Mouse (Mus musculus) embryonic facial prominence, embryonic 15.5 days (tissue): ENCODE results near the gene Foxo6. TPM values are rescaled to one million over a fixed set of nuclear protein-coding genes. Genes with fewer than 3 reads are reported as not detected.

Source experiments
- ATAC-seq: fragments of 200-750 bp; cut with Nextera tagmentation; 2 replicates; pipeline ENCODE4 v1.8.0; 2017; ENCODE audit warnings: low read depth, moderate TSS enrichment; ENCODE audit not compliant: insufficient number of reproducible peaks, low FRiP score, low TSS enrichment
- H3K27ac ChIP-seq: fragments of 300-500 bp; sonication (generic); replicated peaks from 2 replicates; pipeline ENCODE4 v1.5.1; 2015; ENCODE audit warnings: mild to moderate bottlenecking, inconsistent platforms
- H3K27me3 ChIP-seq: fragments of 300-500 bp; sonication (generic); 2 replicates; pipeline ENCODE4 v1.6.1; 2015; ENCODE audit warnings: inconsistent platforms
- H3K36me3 ChIP-seq: fragments of 300-500 bp; sonication (generic); 2 replicates; pipeline ENCODE4 v1.6.1; 2015; ENCODE audit warnings: mild to moderate bottlenecking, inconsistent platforms
- H3K4me1 ChIP-seq: fragments of 300-500 bp; sonication (generic); 2 replicates; pipeline ENCODE4 v1.6.1; 2015; ENCODE audit warnings: inconsistent platforms
- H3K4me2 ChIP-seq: fragments of 300-500 bp; sonication (generic); replicated peaks from 2 replicates; pipeline ENCODE4 v1.6.1; 2015; ENCODE audit warnings: mild to moderate bottlenecking, inconsistent platforms
- H3K4me3 ChIP-seq: fragments of 300-500 bp; sonication (generic); replicated peaks from 2 replicates; pipeline ENCODE4 v1.5.1; 2015; ENCODE audit warnings: mild to moderate bottlenecking, inconsistent platforms
- H3K9ac ChIP-seq: fragments of 300-500 bp; sonication (generic); 2 replicates; pipeline ENCODE4 v1.6.1; 2015; ENCODE audit warnings: inconsistent platforms
- H3K9me3 ChIP-seq: fragments of 300-500 bp; sonication (generic); replicated peaks from 2 replicates; pipeline ENCODE4 v1.6.1; 2016; ENCODE audit warnings: inconsistent platforms
- WGBS: fragments of 180-500 bp; shearing (Covaris S2); methylation state at CpG from one replicate; pipeline ENCODE4 v1.1.7; 2015; 5-methylcytosine and 5-hydroxymethylcytosine counted together
- polyA plus RNA-seq: library from polyadenylated mRNA; unstranded; fragments of >200 nt; fragmentation: Nextera tagmentation; extraction: Ambion mirVana; gene quantifications from 2 replicates; pipeline ENCODE4 v1.2.1, GENCODE M21; 2015

The Foxo6 gene
- polyA plus RNA-seq, 1 experiment from 2014 or later = 1.0 TPM

DNA sequence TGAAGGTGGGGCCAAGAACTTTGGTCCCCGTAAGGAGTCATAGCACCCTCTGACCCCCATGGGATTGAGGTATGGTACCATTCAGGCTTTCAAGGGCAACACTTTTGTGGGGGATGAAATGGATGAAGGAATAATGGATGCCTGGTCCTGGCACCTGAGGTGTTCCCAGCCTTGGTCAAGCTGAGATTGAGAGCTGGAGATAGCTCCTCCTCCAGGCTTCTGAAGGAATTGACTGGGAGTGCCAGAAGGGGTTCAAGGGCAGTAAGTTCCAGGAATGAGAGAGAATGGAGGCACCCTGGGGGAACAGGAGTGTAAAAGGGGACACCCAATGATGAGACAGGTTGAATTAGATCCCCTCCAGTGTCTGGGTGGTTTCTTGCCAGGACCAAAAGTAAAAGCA lies 3.0 kb downstream of the Foxo6 start:
- H3K36me3 ChIP-seq = no peaks in the 10 kb centered on the region
- no peak overlapping the region for H3K27ac ChIP-seq
- H3K9ac ChIP-seq = no peak overlapping the region
- no peaks in the 10 kb centered on the region for H3K9me3 ChIP-seq
- H3K4me2 ChIP-seq = no peak overlapping the region
- peaks cover 60% of the 10 kb centered on the region for H3K4me1 ChIP-seq
- 0 out of 2 replicates have a peak overlapping the region, but pooled peaks have one; percentile 69 for H3K4me3 ChIP-seq
- no peak for ATAC-seq
- 59% methylated on average over 1 of the region's 1 CpGs for WGBS
- peaks cover 40% of the 10 kb centered on the region for H3K27me3 ChIP-seq

DNA sequence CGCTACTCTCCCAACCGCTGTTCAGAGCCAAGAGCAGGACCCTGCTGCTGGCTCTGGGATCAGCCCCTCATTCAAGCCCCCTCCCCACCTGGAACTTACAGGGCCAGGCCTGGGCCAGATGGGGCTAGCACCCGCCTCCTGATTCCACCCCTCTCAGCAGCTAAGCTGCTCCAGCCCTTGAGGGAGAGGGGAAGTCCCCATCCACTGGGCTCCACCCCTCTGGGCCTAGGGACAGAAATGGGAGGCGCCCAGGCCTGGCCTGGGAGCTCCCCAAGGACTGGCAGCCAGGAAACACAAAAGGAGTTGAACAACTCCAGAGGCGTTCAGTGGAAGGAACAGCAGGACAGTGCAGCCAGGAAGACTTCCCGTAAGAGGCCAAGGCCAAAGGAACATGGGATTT lies 4.0 kb downstream of the Foxo6 start:
- H3K36me3 ChIP-seq = no peaks in the 10 kb centered on the region
- peaks cover 60% of the 10 kb centered on the region for H3K4me1 ChIP-seq
- peak overlapping the region; percentile 18; the same call in 1 of the 2 replicates for H3K9ac ChIP-seq
- H3K9me3 ChIP-seq = no peaks in the 10 kb centered on the region
- H3K27me3 ChIP-seq = peaks cover 45% of the 10 kb centered on the region
- peak; percentile 67 for ATAC-seq
- peak overlapping the region; percentile 94 for H3K4me2 ChIP-seq
- peak overlapping the region; percentile 55; the same call in 1 of the 2 replicates for H3K27ac ChIP-seq
- 9% methylated on average over 5 of the region's 6 CpGs for WGBS
- H3K4me3 ChIP-seq = peak overlapping the region; percentile 51

DNA sequence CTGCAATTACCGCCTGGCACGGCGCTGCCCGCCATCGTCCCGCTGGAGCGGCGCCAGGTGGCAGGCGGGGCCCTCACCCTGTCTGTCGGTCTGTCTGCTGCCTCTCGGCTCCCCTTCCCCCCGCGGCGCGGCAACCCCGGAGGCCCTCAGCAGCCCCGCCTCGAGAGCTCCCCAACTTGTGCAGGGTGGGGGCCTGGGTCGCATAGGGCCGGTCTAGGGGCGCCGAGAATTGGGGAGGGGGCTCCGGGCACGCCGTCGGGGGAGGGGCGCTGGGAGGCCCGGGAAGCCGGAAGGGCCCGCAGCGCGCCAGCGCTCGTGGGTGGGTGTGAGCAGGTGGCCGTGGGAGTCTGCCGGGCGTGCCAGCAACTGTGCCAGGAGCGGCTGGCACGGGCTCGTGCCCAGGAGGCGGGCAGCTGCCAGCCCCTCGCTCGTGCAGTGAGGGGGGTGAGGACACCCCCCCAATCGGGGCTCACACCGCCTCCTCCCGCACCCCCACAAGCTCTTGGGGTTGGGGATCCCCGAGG lies 4.5 kb downstream of the Foxo6 start:
- H3K36me3 ChIP-seq = no peaks in the 10 kb centered on the region
- H3K4me3 ChIP-seq = peak overlapping the region; percentile 51
- H3K27me3 ChIP-seq = peaks cover 45% of the 10 kb centered on the region
- peak; percentile 55 for ATAC-seq
- WGBS = under 1% methylated on average over 45 of the region's 47 CpGs
- peak overlapping the region; percentile 55 for H3K27ac ChIP-seq
- no peaks in the 10 kb centered on the region for H3K9me3 ChIP-seq
- H3K4me1 ChIP-seq = peaks cover 56% of the 10 kb centered on the region
- peak overlapping the region; percentile 94 for H3K4me2 ChIP-seq
- H3K9ac ChIP-seq = peak overlapping the region; percentile 18

- Histone ChIP-seq H3K4me3 (no peak overlapping the region), H3K36me3 (no peaks in the 10 kb centered on the region), H3K4me2 (no peak overlapping the region), H3K9ac (no peak overlapping the region), H3K27me3 (peaks cover 35% of the 10 kb centered on the region), H3K4me1 (peaks cover 50% of the 10 kb centered on the region), H3K27ac (no peak overlapping the region), H3K9me3 (no peaks in the 10 kb centered on the region)
- ATAC-seq = no peak
- 75% methylated on average over 3 of the region's 3 CpGs for WGBS
These were observed 6.1 kb downstream of the Foxo6 start for GRCm38 (mm10) chr4:120281011-120281410.

DNA sequence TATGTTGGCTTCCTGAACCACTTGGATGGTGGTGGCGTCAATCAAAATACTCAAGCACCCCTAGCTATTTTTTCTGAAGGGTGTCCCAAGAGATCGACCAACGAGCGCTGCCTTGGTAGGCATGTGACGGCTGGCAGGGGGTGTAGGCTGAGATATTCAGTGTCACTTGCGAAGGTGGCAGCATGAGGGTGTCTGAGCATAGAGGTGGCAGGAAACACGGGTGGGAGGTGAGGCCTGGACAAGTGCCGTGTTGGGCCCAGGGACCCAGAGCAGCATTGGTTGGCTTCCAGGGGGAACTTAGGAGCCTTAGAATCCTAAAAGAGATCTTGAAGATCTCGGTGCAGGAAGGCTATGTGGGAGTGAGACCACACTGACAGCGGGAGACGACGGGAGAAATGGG lies 6.7 kb downstream of the Foxo6 start:
- Histone ChIP-seq H3K4me1 (peaks cover 50% of the 10 kb centered on the region), H3K4me3 (no peak overlapping the region), H3K9ac (no peak overlapping the region), H3K27ac (no peak overlapping the region), H3K36me3 (no peaks in the 10 kb centered on the region), H3K4me2 (no peak overlapping the region), H3K9me3 (no peaks in the 10 kb centered on the region), H3K27me3 (peaks cover 30% of the 10 kb centered on the region)
- ATAC-seq = no peak
- 81% methylated on average over 12 of the region's 12 CpGs for whole genome bisulfite sequencing

DNA sequence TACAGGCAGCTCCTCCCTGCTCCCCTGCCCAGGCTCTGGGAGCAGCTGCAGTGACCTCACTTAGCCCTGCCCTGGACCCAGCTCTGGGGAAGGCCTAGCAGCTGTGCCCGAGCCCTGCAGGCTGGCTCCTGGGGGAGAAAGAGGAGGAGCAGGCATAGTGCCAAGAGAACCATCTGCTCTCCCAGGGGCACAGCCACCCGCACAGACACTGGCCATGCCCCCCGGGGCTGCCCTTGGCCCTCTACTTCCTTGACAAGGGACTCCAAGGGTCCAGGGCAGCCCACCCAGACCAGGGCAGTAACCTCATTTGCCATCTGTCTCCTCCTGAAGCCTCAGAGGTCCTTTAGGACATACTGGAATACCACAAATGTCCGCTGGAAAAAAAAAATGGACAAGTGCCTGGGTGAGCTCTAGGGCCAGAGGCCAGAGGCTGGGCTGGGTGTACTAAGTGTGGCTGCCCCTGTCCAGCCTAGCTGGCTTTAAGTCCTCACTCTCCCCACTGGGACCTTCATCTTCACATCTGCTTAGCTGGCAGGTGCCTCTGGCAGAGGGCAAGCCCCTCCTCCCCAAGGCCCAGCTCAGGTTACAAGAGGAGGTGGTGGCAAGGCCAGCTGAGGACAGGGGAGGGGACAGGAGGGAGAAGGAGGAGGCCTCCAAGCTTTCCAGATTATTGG lies 9.8 kb downstream of the Foxo6 start:
- no peak overlapping the region for H3K27ac ChIP-seq
- H3K9me3 ChIP-seq = no peaks in the 10 kb centered on the region
- peaks cover 25% of the 10 kb centered on the region for H3K4me1 ChIP-seq
- peak; percentile 51 for ATAC-seq
- no peak overlapping the region for H3K4me3 ChIP-seq
- 34% methylated on average over 4 of the region's 4 CpGs for WGBS
- no peak overlapping the region for H3K4me2 ChIP-seq
- H3K9ac ChIP-seq = no peak overlapping the region
- H3K27me3 ChIP-seq = peaks cover 33% of the 10 kb centered on the region
- H3K36me3 ChIP-seq = no peaks in the 10 kb centered on the region

- Histone ChIP-seq H3K4me1 (peaks cover 29% of the 10 kb centered on the region), H3K4me3 (no peak overlapping the region), H3K36me3 (no peaks in the 10 kb centered on the region), H3K27ac (no peak overlapping the region), H3K9me3 (no peaks in the 10 kb centered on the region), H3K9ac (no peak overlapping the region), H3K4me2 (no peak overlapping the region), H3K27me3 (peaks cover 36% of the 10 kb centered on the region)
- 72% methylated on average over 9 of the region's 9 CpGs for WGBS
- ATAC-seq = no peak
These were observed 11.7 kb downstream of the Foxo6 start for GRCm38 (mm10) chr4:120275487-120275886.

DNA sequence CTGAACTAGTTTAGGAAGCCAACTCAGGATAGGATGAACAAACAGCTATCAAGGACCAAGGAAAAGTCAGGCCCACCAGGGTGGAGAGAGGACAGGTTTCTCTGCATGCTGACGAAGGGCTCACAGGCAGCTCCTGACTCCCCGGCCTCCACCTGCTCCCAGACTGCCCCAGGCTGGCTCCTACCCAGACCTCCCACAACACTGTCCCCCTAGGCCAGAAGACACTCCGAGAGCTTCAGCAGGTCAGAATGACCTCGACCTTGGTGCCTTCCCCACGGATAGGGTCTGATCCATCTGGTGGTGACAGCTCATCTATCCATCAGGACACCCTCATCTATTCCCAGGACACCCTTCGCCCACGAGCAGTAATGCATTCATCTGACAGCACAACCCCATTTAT lies 13.6 kb downstream of the Foxo6 start:
- no peak for ATAC-seq
- H3K9me3 ChIP-seq = no peaks in the 10 kb centered on the region
- H3K27me3 ChIP-seq = peaks cover 49% of the 10 kb centered on the region
- H3K4me3 ChIP-seq = no peak overlapping the region
- 52% methylated on average over 7 of the region's 7 CpGs for WGBS
- peaks cover 48% of the 10 kb centered on the region for H3K4me1 ChIP-seq
- H3K27ac ChIP-seq = no peak overlapping the region
- no peaks in the 10 kb centered on the region for H3K36me3 ChIP-seq
- no peak overlapping the region for H3K4me2 ChIP-seq
- H3K9ac ChIP-seq = no peak overlapping the region

DNA sequence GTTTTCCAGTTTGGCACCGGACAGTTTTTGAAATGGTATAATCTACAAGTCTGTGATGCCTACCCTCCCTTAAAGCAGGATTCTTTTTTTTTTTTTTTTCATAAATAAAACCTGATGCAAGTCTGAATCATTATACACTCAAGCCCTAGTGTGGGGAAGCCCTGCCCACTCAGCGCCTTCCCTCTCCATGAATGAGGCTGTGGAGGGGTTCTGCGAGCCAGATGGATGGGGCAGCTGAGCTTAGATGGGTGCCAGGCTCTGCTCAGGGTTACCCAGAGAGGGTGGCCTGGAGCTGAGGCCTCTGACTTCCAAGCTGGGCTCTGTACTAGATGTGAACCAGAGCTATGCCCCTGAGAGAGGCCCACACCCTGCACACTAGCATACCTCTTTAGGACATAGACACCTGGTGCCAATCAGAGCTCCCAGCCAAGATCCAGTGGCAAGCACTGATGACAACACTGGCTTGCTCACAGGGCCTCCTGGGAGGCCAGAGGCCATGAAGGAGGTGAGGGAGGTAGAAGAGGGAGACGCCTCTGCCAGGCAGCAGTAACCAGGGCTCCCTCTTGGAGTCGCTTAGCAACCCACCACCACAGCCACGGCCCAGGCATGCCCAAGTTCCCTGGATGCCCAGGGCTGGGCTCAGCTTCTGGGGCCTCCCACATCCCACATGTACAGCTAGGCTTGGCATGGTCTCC lies 15.1 kb downstream of the Foxo6 start:
- Histone ChIP-seq H3K27me3 (peaks cover 64% of the 10 kb centered on the region), H3K36me3 (no peaks in the 10 kb centered on the region), H3K4me2 (no peak overlapping the region), H3K9ac (no peak overlapping the region; the same call in 1 of the 2 replicates), H3K4me1 (peaks cover 57% of the 10 kb centered on the region), H3K27ac (peak overlapping the region; percentile 44), H3K9me3 (no peaks in the 10 kb centered on the region), H3K4me3 (no peak overlapping the region)
- peak; percentile 45 for ATAC-seq
- 49% methylated on average over 6 of the region's 6 CpGs for WGBS

DNA sequence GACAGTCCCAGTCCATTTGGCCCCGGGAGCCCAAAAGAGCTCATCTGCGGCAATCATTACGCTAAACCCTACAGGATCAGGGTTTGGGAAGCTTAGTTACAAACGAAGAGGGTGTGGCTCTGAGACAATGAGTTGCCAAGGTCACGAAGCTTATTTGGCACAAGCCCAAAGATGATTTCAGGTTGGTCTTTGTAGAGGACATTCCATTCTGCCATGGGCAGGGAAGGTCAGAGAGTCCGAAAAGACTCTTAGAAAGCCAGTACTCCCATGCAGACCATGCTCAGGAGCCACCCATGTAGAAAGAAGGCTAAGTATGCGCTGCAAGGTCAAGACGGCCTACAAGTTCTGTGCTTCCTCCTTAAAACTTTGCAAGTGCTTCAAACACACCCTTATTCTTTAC lies 15.9 kb downstream of the Foxo6 start:
- H3K4me2 ChIP-seq = no peak overlapping the region
- 56% methylated on average over 8 of the region's 8 CpGs for WGBS
- no peak for ATAC-seq
- peak overlapping the region; percentile 44; the same call in 1 of the 2 replicates for H3K27ac ChIP-seq
- peaks cover 58% of the 10 kb centered on the region for H3K4me1 ChIP-seq
- H3K27me3 ChIP-seq = peaks cover 70% of the 10 kb centered on the region
- H3K9ac ChIP-seq = no peak overlapping the region
- no peak overlapping the region for H3K4me3 ChIP-seq
- H3K36me3 ChIP-seq = no peaks in the 10 kb centered on the region
- H3K9me3 ChIP-seq = no peaks in the 10 kb centered on the region

GRCm38 (mm10) chr4:120270937-120271199 lies 16.3 kb downstream of the Foxo6 start:
- H3K4me1 ChIP-seq = peaks cover 58% of the 10 kb centered on the region
- H3K27me3 ChIP-seq = peaks cover 72% of the 10 kb centered on the region
- no peak overlapping the region for H3K4me3 ChIP-seq
- no peaks in the 10 kb centered on the region for H3K36me3 ChIP-seq
- H3K9ac ChIP-seq = no peak overlapping the region
- WGBS = 25% methylated on average over 4 of the region's 4 CpGs
- ATAC-seq = no peak
- H3K9me3 ChIP-seq = no peaks in the 10 kb centered on the region
- 0 out of 2 replicates have a peak overlapping the region, but pooled peaks have one; percentile 44 for H3K27ac ChIP-seq
- no peak overlapping the region for H3K4me2 ChIP-seq
